Mouse (Mus musculus) megakaryocyte, embryonic 14.5 days (primary cell): Measurements from ENCODE around the gene Atp8a2.

Source experiments
- FLI1 ChIP-seq: IDR thresholded peaks from 2 replicates; pipeline ENCODE4 v1.6.1; 2012; ENCODE audit warnings: low read length, inconsistent platforms, mixed read lengths
- GATA1 ChIP-seq: IDR thresholded peaks from 3 replicates; pipeline ENCODE4 v1.6.1; 2012; ENCODE audit warnings: mixed read lengths, low read length, inconsistent platforms, borderline replicate concordance

GRCm38 (mm10) chr14:60181306-60181705 is 15.7 kb downstream of the Atp8a2 start:
- no peak for TF ChIP-seq GATA1
- TF ChIP-seq FLI1: no peak
